Mouse (Mus musculus) limb, embryonic 12.5 days (tissue): ENCODE measurements around the gene Hipk2. TPM values are rescaled to one million over a fixed set of nuclear protein-coding genes. Genes with fewer than 3 reads are reported as not detected.

ENCODE experiments used
- ATAC-seq: fragments of 200-750 bp; cut with Nextera tagmentation; 2 replicates; pipeline ENCODE4 v1.8.0; 2017; ENCODE audit warnings: low read depth, moderate TSS enrichment; ENCODE audit not compliant: insufficient number of reproducible peaks, insufficient read depth, low FRiP score, low TSS enrichment
- H3K27ac ChIP-seq: fragments of 300-500 bp; sonication (generic); 2 replicates; pipeline ENCODE4 v1.5.1; 2016; ENCODE audit warnings: mild to moderate bottlenecking, moderate library complexity
- H3K27me3 ChIP-seq: fragments of 300-500 bp; sonication (generic); 2 replicates; pipeline ENCODE4 v1.6.1; 2016; ENCODE audit warnings: mild to moderate bottlenecking, moderate library complexity
- H3K36me3 ChIP-seq: fragments of 300-500 bp; sonication (generic); 2 replicates; pipeline ENCODE4 v1.6.1; 2016; ENCODE audit warnings: mild to moderate bottlenecking, moderate library complexity
- H3K4me1 ChIP-seq: fragments of 300-500 bp; sonication (generic); replicated peaks from 2 replicates; pipeline ENCODE4 v1.6.1; 2016
- H3K4me2 ChIP-seq: fragments of 300-500 bp; sonication (generic); 2 replicates; pipeline ENCODE4 v1.6.1; 2016; ENCODE audit warnings: mild to moderate bottlenecking, moderate library complexity
- H3K4me3 ChIP-seq: fragments of 300-500 bp; sonication (generic); replicated peaks from 2 replicates; pipeline ENCODE4 v1.5.1; 2016; ENCODE audit warnings: mild to moderate bottlenecking
- H3K9ac ChIP-seq: fragments of 300-500 bp; sonication (generic); replicated peaks from 2 replicates; pipeline ENCODE4 v1.6.1; 2016; ENCODE audit warnings: mild to moderate bottlenecking, moderate library complexity
- H3K9me3 ChIP-seq: fragments of 300-500 bp; sonication (generic); 2 replicates; pipeline ENCODE4 v1.6.1; 2016; ENCODE audit warnings: mild to moderate bottlenecking, moderate library complexity
- WGBS: fragments of 180-500 bp; shearing (Covaris S2); methylation state at CpG from one replicate; pipeline ENCODE4 v1.1.7; 2016; 5-methylcytosine and 5-hydroxymethylcytosine counted together
- polyA plus RNA-seq: library from polyadenylated mRNA; unstranded; fragments of >200 nt; fragmentation: Nextera tagmentation; extraction: Ambion mirVana; gene quantifications from 2 replicates; pipeline ENCODE4 v1.2.1, GENCODE M21; 2016

The Hipk2 gene
- polyA plus RNA-seq, 1 experiment from 2014 or later = 23.6 TPM

DNA sequence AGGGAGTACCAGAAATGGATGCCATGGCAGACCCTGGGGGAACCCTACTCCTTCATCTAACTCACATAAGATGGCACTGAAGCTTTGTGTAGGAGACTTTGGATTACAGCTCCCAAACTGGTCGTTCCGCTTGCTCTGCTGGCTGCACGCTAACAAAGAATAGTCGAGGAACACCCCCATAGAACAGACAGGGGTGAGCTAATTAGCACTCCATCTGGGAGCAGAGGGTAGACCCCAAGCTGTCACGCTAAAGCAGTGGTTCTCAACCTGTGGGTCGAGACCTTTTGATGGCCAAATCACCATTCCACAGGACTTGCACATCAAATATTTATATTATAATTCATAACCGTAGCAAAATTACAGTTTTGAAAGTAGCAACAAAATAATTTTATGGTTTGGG lies 114.0 kb downstream of the Hipk2 start:
- no peak overlapping the region for H3K9ac ChIP-seq
- no peak overlapping the region for H3K4me3 ChIP-seq
- peaks cover 31% of the 10 kb centered on the region; the same call in 1 of the 2 replicates for H3K4me1 ChIP-seq
- H3K27me3 ChIP-seq = no peaks in the 10 kb centered on the region
- no peak overlapping the region for H3K4me2 ChIP-seq
- H3K36me3 ChIP-seq = peaks cover 12% of the 10 kb centered on the region
- no peaks in the 10 kb centered on the region for H3K9me3 ChIP-seq
- H3K27ac ChIP-seq = no peak overlapping the region
- ATAC-seq = no peak
- WGBS = 82% methylated on average over 7 of the region's 7 CpGs

- ATAC-seq = no peak
- H3K4me2 ChIP-seq = no peak overlapping the region
- no peak overlapping the region for H3K9ac ChIP-seq
- 0 out of 2 replicates have a peak overlapping the region, but pooled peaks have one; percentile 8 for H3K27ac ChIP-seq
- 70% methylated on average over 6 of the region's 6 CpGs for WGBS
- peaks cover 31% of the 10 kb centered on the region; the same call in 1 of the 2 replicates for H3K4me1 ChIP-seq
- no peaks in the 10 kb centered on the region for H3K27me3 ChIP-seq
- H3K36me3 ChIP-seq = peaks cover 9% of the 10 kb centered on the region
- H3K4me3 ChIP-seq = no peak overlapping the region
- no peaks in the 10 kb centered on the region for H3K9me3 ChIP-seq
Measured at GRCm38 (mm10) chr6:38760911-38761706, 114.9 kb downstream of the Hipk2 start.

DNA sequence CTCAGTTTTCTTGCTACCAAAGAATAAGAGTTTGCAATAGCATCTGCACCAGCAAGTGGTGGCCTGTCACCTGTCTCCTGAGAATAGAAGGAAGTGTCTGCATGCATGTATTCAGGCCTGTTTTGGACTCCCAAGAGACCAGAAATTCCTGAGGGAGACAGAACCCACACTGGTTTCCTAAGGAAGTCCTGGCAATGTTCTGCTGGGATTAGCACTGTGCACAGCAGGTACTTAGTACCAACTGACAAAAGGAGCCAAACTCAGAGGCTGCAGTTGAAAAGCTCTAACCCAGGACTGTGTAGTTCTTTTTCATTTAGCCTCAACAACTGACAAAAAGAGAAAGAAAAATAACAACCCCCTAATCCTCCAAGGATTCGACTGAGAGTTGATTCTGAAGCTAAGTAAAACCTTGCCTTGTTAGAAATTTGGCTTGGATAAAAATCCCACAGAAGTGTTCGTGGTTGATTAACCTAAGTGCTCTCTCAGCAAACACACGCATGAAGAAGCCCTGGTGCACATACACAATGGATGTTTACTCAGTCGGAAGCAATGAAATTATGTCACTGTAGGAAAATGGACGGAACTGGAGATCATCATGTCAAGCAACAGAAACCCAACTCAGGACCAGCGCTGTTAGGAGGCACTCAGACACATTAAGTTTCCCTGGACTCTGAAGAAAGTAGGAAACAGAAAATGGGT lies 115.9 kb downstream of the Hipk2 start:
- Histone ChIP-seq H3K4me2 (no peak overlapping the region), H3K4me1 (peaks cover 26% of the 10 kb centered on the region; the same call in 1 of the 2 replicates), H3K27me3 (no peaks in the 10 kb centered on the region), H3K27ac (no peak overlapping the region), H3K9me3 (no peaks in the 10 kb centered on the region), H3K4me3 (no peak overlapping the region), H3K9ac (no peak overlapping the region), H3K36me3 (0 out of 2 replicates have a peak, but pooled peaks cover 3% of the 10 kb centered on the region)
- 83% methylated on average over 6 of the region's 6 CpGs for WGBS
- no peak for ATAC-seq

DNA sequence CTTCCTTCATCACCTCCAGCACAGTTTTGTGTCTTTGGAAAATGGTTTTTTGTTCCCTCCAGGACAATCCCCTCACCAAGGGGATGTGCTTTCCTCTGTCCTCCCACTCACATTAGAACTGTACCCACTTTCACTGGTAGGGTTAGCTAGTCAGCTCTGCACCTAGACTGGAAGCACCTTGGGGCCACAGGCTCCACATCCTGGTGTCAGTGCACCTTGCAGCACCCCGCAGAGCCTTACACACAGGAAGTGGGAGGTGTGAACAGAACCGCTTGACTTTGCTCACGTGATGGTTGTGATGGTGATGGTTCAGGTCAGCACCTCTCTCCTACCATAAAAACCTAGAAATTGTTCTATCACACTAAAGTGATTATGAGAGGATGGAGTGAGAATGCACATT lies 116.8 kb downstream of the Hipk2 start:
- no peak for ATAC-seq
- Histone ChIP-seq H3K27me3 (no peaks in the 10 kb centered on the region), H3K4me2 (no peak overlapping the region), H3K9ac (no peak overlapping the region), H3K36me3 (0 out of 2 replicates have a peak, but pooled peaks cover 3% of the 10 kb centered on the region), H3K27ac (no peak overlapping the region), H3K4me3 (no peak overlapping the region), H3K4me1 (peaks cover 24% of the 10 kb centered on the region; the same call in 1 of the 2 replicates), H3K9me3 (no peaks in the 10 kb centered on the region)
- WGBS = 93% methylated on average over 3 of the region's 3 CpGs

- Histone ChIP-seq H3K9me3 (no peaks in the 10 kb centered on the region), H3K27me3 (no peaks in the 10 kb centered on the region), H3K4me2 (no peak overlapping the region), H3K27ac (no peak overlapping the region), H3K4me3 (no peak overlapping the region), H3K4me1 (peaks cover 20% of the 10 kb centered on the region; the same call in 1 of the 2 replicates), H3K36me3 (peaks cover 7% of the 10 kb centered on the region; the same call in 1 of the 2 replicates), H3K9ac (no peak overlapping the region)
- ATAC-seq = no peak
- WGBS = 89% methylated on average over 2 of the region's 2 CpGs
Measured at GRCm38 (mm10) chr6:38757597-38757996, 118.4 kb downstream of the Hipk2 start.

DNA sequence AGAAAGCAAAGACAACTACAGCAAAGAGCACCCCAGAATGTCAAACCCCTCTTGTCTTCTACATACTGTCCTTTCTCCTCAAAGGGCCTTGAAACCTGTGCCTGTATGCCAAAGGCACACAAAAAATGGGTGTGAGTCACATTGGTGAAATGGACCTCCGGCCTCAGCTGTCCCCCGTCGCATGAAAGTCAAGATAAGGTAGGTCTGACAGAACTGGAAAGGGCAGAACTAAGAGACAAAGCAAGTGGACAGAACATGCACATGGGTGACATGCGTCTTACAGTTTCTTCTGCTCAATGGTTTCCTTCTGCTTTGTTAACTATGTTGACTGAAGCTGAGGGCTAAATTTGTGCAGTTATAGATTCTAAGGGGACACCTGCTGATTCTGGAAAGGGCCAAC lies 119.0 kb downstream of the Hipk2 start:
- Histone ChIP-seq H3K4me1 (peaks cover 19% of the 10 kb centered on the region; the same call in 1 of the 2 replicates), H3K27me3 (no peaks in the 10 kb centered on the region), H3K4me3 (no peak overlapping the region), H3K27ac (no peak overlapping the region), H3K9ac (no peak overlapping the region), H3K36me3 (peaks cover 6% of the 10 kb centered on the region; the same call in 1 of the 2 replicates), H3K4me2 (no peak overlapping the region), H3K9me3 (no peaks in the 10 kb centered on the region)
- no peak for ATAC-seq
- 98% methylated on average over 4 of the region's 4 CpGs for WGBS

GRCm38 (mm10) chr6:38755961-38756360 lies 120.0 kb downstream of the Hipk2 start:
- ATAC-seq = no peak
- H3K4me1 ChIP-seq = peaks cover 11% of the 10 kb centered on the region; the same call in 1 of the 2 replicates
- no peaks in the 10 kb centered on the region for H3K9me3 ChIP-seq
- peaks cover 4% of the 10 kb centered on the region; the same call in 1 of the 2 replicates for H3K36me3 ChIP-seq
- no peak overlapping the region for H3K9ac ChIP-seq
- no peak overlapping the region for H3K27ac ChIP-seq
- no peak overlapping the region for H3K4me2 ChIP-seq
- no peak overlapping the region for H3K4me3 ChIP-seq
- H3K27me3 ChIP-seq = no peaks in the 10 kb centered on the region
- WGBS = 80% methylated on average over 2 of the region's 2 CpGs

DNA sequence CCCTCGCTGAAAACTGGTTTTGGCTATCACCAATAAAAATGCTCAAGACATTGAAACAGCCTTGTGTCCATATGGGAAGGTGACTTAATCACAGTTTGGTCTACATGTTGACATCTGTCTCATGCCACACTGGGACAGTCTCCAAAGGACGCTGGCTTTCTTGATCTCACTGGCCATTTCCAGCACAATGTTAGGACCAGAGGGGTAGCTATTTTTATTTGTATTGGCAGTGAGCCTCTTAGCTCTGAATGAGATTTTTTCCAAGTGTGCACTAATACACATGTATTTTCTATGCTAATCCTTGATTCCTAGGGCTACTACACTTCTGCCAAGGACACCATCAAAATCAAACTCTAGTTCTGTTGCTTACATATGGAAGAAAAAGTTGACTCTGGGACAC lies 120.8 kb downstream of the Hipk2 start:
- Histone ChIP-seq H3K9ac (no peak overlapping the region), H3K36me3 (peaks cover 8% of the 10 kb centered on the region; the same call in 1 of the 2 replicates), H3K27ac (no peak overlapping the region), H3K4me3 (no peak overlapping the region), H3K4me2 (no peak overlapping the region), H3K9me3 (no peaks in the 10 kb centered on the region), H3K27me3 (no peaks in the 10 kb centered on the region), H3K4me1 (peaks cover 11% of the 10 kb centered on the region; the same call in 1 of the 2 replicates)
- ATAC-seq = no peak
- 90% methylated on average over 2 of the region's 2 CpGs for WGBS

GRCm38 (mm10) chr6:38753729-38754128 lies 122.2 kb downstream of the Hipk2 start:
- ATAC-seq = no peak
- H3K9me3 ChIP-seq = no peaks in the 10 kb centered on the region
- H3K36me3 ChIP-seq = peaks cover 8% of the 10 kb centered on the region; the same call in 1 of the 2 replicates
- peaks cover 13% of the 10 kb centered on the region for H3K4me1 ChIP-seq
- no peak overlapping the region for H3K4me3 ChIP-seq
- H3K4me2 ChIP-seq = no peak overlapping the region
- WGBS = 82% methylated on average over 2 of the region's 2 CpGs
- H3K27ac ChIP-seq = no peak overlapping the region
- no peak overlapping the region for H3K9ac ChIP-seq
- H3K27me3 ChIP-seq = no peaks in the 10 kb centered on the region

DNA sequence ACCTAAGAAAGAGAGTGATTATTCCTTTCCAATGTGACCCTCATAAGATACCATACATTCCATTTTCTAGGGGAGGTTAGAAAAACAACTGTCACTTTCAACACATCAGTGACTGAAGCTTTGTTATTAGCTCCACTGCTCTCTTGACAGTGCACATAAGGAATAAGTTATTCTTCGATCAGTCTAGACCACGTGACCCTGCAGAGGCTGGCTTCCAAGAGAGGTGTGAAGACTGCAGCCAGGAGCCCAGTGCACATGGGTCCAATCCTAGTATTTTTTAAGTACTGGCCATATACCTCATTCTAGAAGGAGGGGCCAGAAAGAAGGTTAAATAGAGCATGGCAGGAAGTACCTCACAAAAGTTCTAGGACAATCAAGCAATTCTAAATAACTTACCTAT lies 122.9 kb downstream of the Hipk2 start:
- peaks cover 13% of the 10 kb centered on the region for H3K4me1 ChIP-seq
- WGBS = 65% methylated on average over 2 of the region's 2 CpGs
- no peak overlapping the region for H3K9ac ChIP-seq
- H3K4me2 ChIP-seq = no peak overlapping the region
- peaks cover 8% of the 10 kb centered on the region; the same call in 1 of the 2 replicates for H3K36me3 ChIP-seq
- no peaks in the 10 kb centered on the region for H3K9me3 ChIP-seq
- H3K4me3 ChIP-seq = no peak overlapping the region
- no peak for ATAC-seq
- H3K27ac ChIP-seq = no peak overlapping the region
- no peaks in the 10 kb centered on the region for H3K27me3 ChIP-seq

DNA sequence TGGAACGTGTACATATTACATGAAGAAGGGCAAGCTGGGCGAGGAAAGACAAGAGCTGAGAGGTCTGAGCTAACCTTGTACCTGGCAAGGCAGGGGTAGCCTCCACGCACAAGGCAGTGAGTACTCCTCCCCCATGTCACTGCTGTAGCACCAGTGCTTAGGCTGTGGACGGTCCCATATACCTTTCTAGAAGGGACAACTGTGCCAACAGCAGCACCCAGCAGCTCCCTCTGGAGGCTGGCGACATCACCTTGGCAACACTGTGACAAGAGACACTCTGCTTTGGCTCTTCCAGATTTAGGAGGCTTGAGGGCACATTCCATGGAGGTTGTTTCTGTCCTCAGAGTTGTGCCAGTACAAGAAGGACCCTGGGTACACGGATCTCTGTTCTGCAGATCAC lies 123.5 kb downstream of the Hipk2 start:
- 77% methylated on average over 6 of the region's 6 CpGs for WGBS
- H3K4me3 ChIP-seq = no peak overlapping the region
- ATAC-seq = no peak
- H3K9ac ChIP-seq = no peak overlapping the region
- no peak overlapping the region for H3K27ac ChIP-seq
- peaks cover 8% of the 10 kb centered on the region; the same call in 1 of the 2 replicates for H3K36me3 ChIP-seq
- H3K27me3 ChIP-seq = no peaks in the 10 kb centered on the region
- no peak overlapping the region for H3K4me2 ChIP-seq
- H3K4me1 ChIP-seq = peaks cover 17% of the 10 kb centered on the region
- no peaks in the 10 kb centered on the region for H3K9me3 ChIP-seq
